Mouse (Mus musculus): ENCODE measurements around the gene Phf20.
A peak's percentile ranks its signal among the peaks of the same experiment; 100 is the strongest.

DNA sequence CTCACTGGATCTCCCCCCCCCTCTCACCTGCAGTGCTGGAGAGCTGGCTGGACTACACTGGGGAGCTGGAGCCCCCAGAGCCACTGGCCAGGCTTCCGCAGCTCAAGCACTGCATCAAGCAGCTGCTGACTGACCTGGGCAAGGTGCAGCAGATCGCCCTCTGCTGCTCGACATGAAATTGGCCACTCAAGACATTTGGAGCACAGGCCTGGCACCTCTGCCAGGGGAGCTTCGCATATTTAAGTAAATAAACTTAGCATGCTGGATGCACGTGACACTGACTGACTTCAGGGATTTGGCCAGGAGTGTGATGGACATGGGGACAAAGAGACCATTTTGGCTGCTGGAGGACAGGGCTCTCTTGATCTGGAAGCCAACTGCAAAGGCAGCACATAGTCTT is 111.0 kb downstream of the Phf20 start:
- peak; percentile 73; the same call in 1 of the 2 replicates for TF ChIP-seq CTCF (IDR thresholded peaks at IDR 0.05; ENCODE audit: borderline replicate concordance, insufficient read depth, low read length)
- TF ChIP-seq POLR2A (IDR thresholded peaks at IDR 0.05; ENCODE audit: low read depth, low read length), result no peak

Data from embryonic fibroblast, embryonic 13.5 days (primary cell).